Mouse (Mus musculus) hindbrain, embryonic 15.5 days (tissue): ENCODE measurements around the gene Ctf2. TPM values are rescaled to one million over a fixed set of nuclear protein-coding genes. Genes with fewer than 3 reads are reported as not detected.

ENCODE experiments used
- ATAC-seq: fragments of 200-750 bp; cut with Nextera tagmentation; 2 replicates; pipeline ENCODE4 v1.8.0; 2017; ENCODE audit warnings: low read depth, moderate number of reproducible peaks, moderate TSS enrichment; ENCODE audit not compliant: low FRiP score
- H3K27ac ChIP-seq: fragments of 300-500 bp; sonication (generic); replicated peaks from 2 replicates; pipeline ENCODE4 v1.5.1; 2015; ENCODE audit warnings: mild to moderate bottlenecking, inconsistent platforms
- H3K27me3 ChIP-seq: fragments of 300-500 bp; sonication (generic); 2 replicates; pipeline ENCODE4 v1.6.1; 2015; ENCODE audit warnings: control low read depth, inconsistent platforms
- H3K36me3 ChIP-seq: fragments of 300-500 bp; sonication (generic); 2 replicates; pipeline ENCODE4 v1.6.1; 2015; ENCODE audit warnings: control low read depth, inconsistent platforms
- H3K4me1 ChIP-seq: fragments of 300-500 bp; sonication (generic); replicated peaks from 2 replicates; pipeline ENCODE4 v1.6.1; 2015; ENCODE audit warnings: control low read depth, inconsistent platforms
- H3K4me2 ChIP-seq: fragments of 300-500 bp; sonication (generic); 2 replicates; pipeline ENCODE4 v1.6.1; 2015; ENCODE audit warnings: moderate library complexity, mild to moderate bottlenecking, inconsistent platforms
- H3K4me3 ChIP-seq: fragments of 300-500 bp; sonication (generic); 2 replicates; pipeline ENCODE4 v1.5.1; 2015; ENCODE audit warnings: mild to moderate bottlenecking, inconsistent platforms
- H3K9ac ChIP-seq: fragments of 300-500 bp; sonication (generic); 2 replicates; pipeline ENCODE4 v1.6.1; 2015; ENCODE audit warnings: inconsistent platforms
- H3K9me3 ChIP-seq: fragments of 300-500 bp; sonication (generic); 2 replicates; pipeline ENCODE4 v1.6.1; 2016; ENCODE audit warnings: control low read depth, inconsistent platforms
- WGBS: fragments of 180-500 bp; shearing (Covaris S2); methylation state at CpG from one replicate; pipeline ENCODE4 v1.1.7; 2015; 5-methylcytosine and 5-hydroxymethylcytosine counted together
- polyA plus RNA-seq: library from polyadenylated mRNA; unstranded; fragments of >200 nt; fragmentation: Nextera tagmentation; extraction: Ambion mirVana; gene quantifications from 2 replicates; pipeline ENCODE4 v1.2.1, GENCODE M21; 2015

The Ctf2 gene
- polyA plus RNA-seq, 1 experiment from 2014 or later: 0.35 TPM

GRCm38 (mm10) chr7:127730170-127730569 lies 1.8 kb downstream of the Ctf2 start:
- Histone ChIP-seq H3K9ac (no peak overlapping the region), H3K4me2 (no peak overlapping the region), H3K27me3 (no peaks in the 10 kb centered on the region), H3K9me3 (no peaks in the 10 kb centered on the region), H3K36me3 (no peaks in the 10 kb centered on the region), H3K4me3 (no peak overlapping the region), H3K4me1 (no peaks in the 10 kb centered on the region), H3K27ac (no peak overlapping the region)
- ATAC-seq: no peak
- 72% methylated on average over 4 of the region's 4 CpGs for WGBS

GRCm38 (mm10) chr7:127727898-127728297 lies 4.1 kb downstream of the Ctf2 start:
- H3K4me3 ChIP-seq: no peak overlapping the region
- H3K4me2 ChIP-seq: no peak overlapping the region
- ATAC-seq: no peak
- no peaks in the 10 kb centered on the region for H3K27me3 ChIP-seq
- H3K27ac ChIP-seq: no peak overlapping the region
- H3K4me1 ChIP-seq: no peaks in the 10 kb centered on the region
- H3K9ac ChIP-seq: no peak overlapping the region
- H3K36me3 ChIP-seq: no peaks in the 10 kb centered on the region
- WGBS: 85% methylated on average over 7 of the region's 7 CpGs
- no peaks in the 10 kb centered on the region for H3K9me3 ChIP-seq

GRCm38 (mm10) chr7:127725924-127726323 lies 6.0 kb downstream of the Ctf2 start:
- Histone ChIP-seq H3K4me3 (no peak overlapping the region), H3K9ac (no peak overlapping the region), H3K4me1 (no peaks in the 10 kb centered on the region), H3K9me3 (no peaks in the 10 kb centered on the region), H3K27me3 (no peaks in the 10 kb centered on the region), H3K4me2 (no peak overlapping the region), H3K36me3 (no peaks in the 10 kb centered on the region), H3K27ac (no peak overlapping the region)
- 45% methylated on average over 6 of the region's 6 CpGs for WGBS
- no peak for ATAC-seq

DNA sequence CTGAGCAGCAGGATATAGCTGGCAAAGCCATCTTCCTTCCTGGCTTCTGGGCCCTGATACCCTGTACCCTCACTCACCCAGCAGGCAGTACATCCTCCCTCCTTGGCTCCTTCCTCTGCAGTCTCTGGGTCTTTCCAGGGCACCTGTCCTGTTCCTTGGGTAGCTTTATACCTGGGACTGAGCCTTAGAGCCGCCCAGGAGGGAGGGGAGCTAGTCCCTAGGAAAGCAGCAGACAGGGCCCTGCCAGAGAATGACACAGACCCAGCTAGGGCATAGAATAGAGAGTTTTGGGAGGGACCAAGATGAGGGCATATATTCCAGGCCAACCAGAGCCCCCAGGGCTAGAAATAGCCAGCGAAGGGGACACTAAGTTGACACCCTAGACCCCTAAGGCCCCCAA lies 6.5 kb downstream of the Ctf2 start:
- Histone ChIP-seq H3K27me3 (no peaks in the 10 kb centered on the region), H3K4me1 (no peaks in the 10 kb centered on the region), H3K9ac (no peak overlapping the region), H3K4me2 (no peak overlapping the region), H3K36me3 (no peaks in the 10 kb centered on the region), H3K9me3 (no peaks in the 10 kb centered on the region), H3K27ac (no peak overlapping the region), H3K4me3 (no peak overlapping the region)
- 32% methylated on average over 2 of the region's 2 CpGs for WGBS
- no peak for ATAC-seq

DNA sequence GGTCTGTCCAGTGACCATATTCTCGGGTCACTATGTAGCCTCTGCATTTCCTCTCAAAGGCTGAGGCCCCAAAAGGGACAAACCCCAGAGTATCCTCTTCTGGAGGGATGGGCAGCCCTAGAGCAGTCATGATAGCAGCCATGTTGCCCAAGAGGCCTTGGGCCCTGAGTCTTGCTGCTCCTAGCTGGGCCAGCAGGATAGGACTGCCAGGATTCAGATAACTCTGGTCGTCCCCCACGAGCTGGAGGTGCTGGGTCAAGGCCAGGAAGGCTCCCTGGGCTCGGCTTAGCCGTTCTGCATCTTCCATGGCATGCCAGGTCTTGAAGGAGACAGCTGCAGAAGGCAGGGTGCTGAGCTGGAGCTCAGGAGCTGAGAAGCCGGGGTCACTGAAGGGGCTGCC lies 12.7 kb downstream of the Ctf2 start:
- H3K36me3 ChIP-seq: no peaks in the 10 kb centered on the region
- ATAC-seq: no peak
- H3K9me3 ChIP-seq: no peaks in the 10 kb centered on the region
- H3K27me3 ChIP-seq: no peaks in the 10 kb centered on the region
- 84% methylated on average over 6 of the region's 6 CpGs for WGBS
- H3K9ac ChIP-seq: no peak overlapping the region
- no peak overlapping the region for H3K4me2 ChIP-seq
- peaks cover 8% of the 10 kb centered on the region for H3K4me1 ChIP-seq
- H3K4me3 ChIP-seq: no peak overlapping the region
- H3K27ac ChIP-seq: no peak overlapping the region

GRCm38 (mm10) chr7:127718339-127718738 lies 13.6 kb downstream of the Ctf2 start:
- H3K4me3 ChIP-seq: no peak overlapping the region
- ATAC-seq: no peak
- 91% methylated on average over 6 of the region's 6 CpGs for WGBS
- peaks cover 9% of the 10 kb centered on the region for H3K4me1 ChIP-seq
- no peaks in the 10 kb centered on the region for H3K9me3 ChIP-seq
- no peak overlapping the region for H3K9ac ChIP-seq
- no peak overlapping the region for H3K27ac ChIP-seq
- H3K4me2 ChIP-seq: no peak overlapping the region
- no peaks in the 10 kb centered on the region for H3K36me3 ChIP-seq
- H3K27me3 ChIP-seq: no peaks in the 10 kb centered on the region

GRCm38 (mm10) chr7:127716992-127717391 lies 15.0 kb downstream of the Ctf2 start:
- peak; percentile 46 for ATAC-seq
- Histone ChIP-seq H3K36me3 (no peaks in the 10 kb centered on the region), H3K4me1 (peaks cover 19% of the 10 kb centered on the region), H3K9ac (peak overlapping the region; percentile 35), H3K9me3 (no peaks in the 10 kb centered on the region), H3K4me2 (peak overlapping the region; percentile 74), H3K27me3 (no peaks in the 10 kb centered on the region), H3K27ac (no peak overlapping the region), H3K4me3 (peak overlapping the region; percentile 40)
- WGBS: 2% methylated on average over 40 of the region's 41 CpGs

DNA sequence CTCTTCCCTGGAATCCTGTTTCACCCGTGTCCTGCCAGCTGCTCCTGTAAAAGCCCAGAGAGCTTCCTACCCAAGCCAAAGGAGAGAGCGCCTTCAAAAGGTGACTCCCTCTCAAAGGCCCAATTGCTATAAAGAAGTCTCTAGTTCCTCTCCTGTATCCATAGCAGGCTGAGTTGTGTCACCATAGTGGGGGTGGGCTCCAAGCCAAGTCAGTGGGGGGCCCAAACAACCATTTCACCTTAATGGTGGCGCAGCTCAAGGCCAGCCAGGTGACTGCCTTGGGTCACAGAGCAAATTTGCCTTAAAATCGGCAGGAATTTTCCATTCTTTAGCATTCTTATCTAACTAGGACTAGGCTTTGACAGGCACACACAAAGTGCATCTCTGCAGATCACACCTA lies 17.1 kb downstream of the Ctf2 start:
- H3K9me3 ChIP-seq: no peaks in the 10 kb centered on the region
- H3K4me1 ChIP-seq: peaks cover 19% of the 10 kb centered on the region
- no peak for ATAC-seq

GRCm38 (mm10) chr7:127712461-127713385 lies 19.2 kb downstream of the Ctf2 start, which contains the start of gene Ctf1:
Gene Ctf1 (plus strand): TSS chr7:127712736.
- ATAC-seq: peak; percentile 51
- peaks cover 30% of the 10 kb centered on the region for H3K4me1 ChIP-seq
- H3K9me3 ChIP-seq: no peaks in the 10 kb centered on the region
- 0 out of 2 replicates have a peak within 1 kb of the TSS, but pooled peaks have one; percentile 4 for H3K9ac ChIP-seq
- H3K27ac ChIP-seq: peak within 1 kb of the TSS; percentile 68
- peak within 1 kb of the TSS; percentile 21 for H3K4me3 ChIP-seq
- peak within 1 kb of the TSS; percentile 56 for H3K4me2 ChIP-seq
- WGBS: 1% methylated on average over 28 of the region's 28 CpGs
- H3K36me3 ChIP-seq: no peaks in the 10 kb centered on the region
- H3K27me3 ChIP-seq: no peaks in the 10 kb centered on the region

More for the DNA sequence above, 17.1 kb downstream of the Ctf2 start:
- Histone ChIP-seq H3K4me3 (no peak overlapping the region), H3K27ac (no peak overlapping the region), H3K9ac (no peak overlapping the region), H3K4me2 (no peak overlapping the region), H3K36me3 (no peaks in the 10 kb centered on the region), H3K27me3 (no peaks in the 10 kb centered on the region)
- WGBS: 84% methylated on average over 4 of the region's 4 CpGs

- Histone ChIP-seq H3K4me2 (no peak overlapping the region), H3K36me3 (peaks cover 2% of the 10 kb centered on the region; the same call in 1 of the 2 replicates), H3K27ac (no peak overlapping the region), H3K9me3 (no peaks in the 10 kb centered on the region), H3K4me1 (peaks cover 32% of the 10 kb centered on the region), H3K4me3 (no peak overlapping the region), H3K9ac (no peak overlapping the region), H3K27me3 (no peaks in the 10 kb centered on the region)
- ATAC-seq: no peak
- WGBS: 72% methylated on average over 3 of the region's 3 CpGs
These were observed 20.5 kb downstream of the Ctf2 start for GRCm38 (mm10) chr7:127711456-127711855.

- Histone ChIP-seq H3K9ac (no peak overlapping the region), H3K27me3 (no peaks in the 10 kb centered on the region), H3K4me2 (no peak overlapping the region), H3K27ac (no peak overlapping the region), H3K36me3 (peaks cover 6% of the 10 kb centered on the region; the same call in 1 of the 2 replicates), H3K4me1 (peaks cover 32% of the 10 kb centered on the region), H3K9me3 (no peaks in the 10 kb centered on the region), H3K4me3 (no peak overlapping the region)
- 91% methylated on average over 3 of the region's 3 CpGs for WGBS
- no peak for ATAC-seq
These were observed 20.9 kb downstream of the Ctf2 start for GRCm38 (mm10) chr7:127711031-127711430.

- WGBS: 84% methylated on average over 5 of the region's 5 CpGs
- Histone ChIP-seq H3K4me1 (peaks cover 32% of the 10 kb centered on the region), H3K9ac (peak overlapping the region; percentile 61; the same call in 1 of the 2 replicates), H3K4me3 (peak overlapping the region; percentile 61), H3K4me2 (peak overlapping the region; percentile 74), H3K27ac (peak overlapping the region; percentile 90), H3K9me3 (no peaks in the 10 kb centered on the region), H3K27me3 (no peaks in the 10 kb centered on the region), H3K36me3 (peaks cover 18% of the 10 kb centered on the region; the same call in 1 of the 2 replicates)
- ATAC-seq: no peak
These were observed 22.5 kb downstream of the Ctf2 start for GRCm38 (mm10) chr7:127709261-127709979.
